Mouse (Mus musculus): ENCODE data around the gene Dlgap4. TPM values are rescaled to one million over a fixed set of nuclear protein-coding genes. Genes with fewer than 3 reads are reported as not detected.
A peak's percentile ranks its signal among the peaks of the same experiment; 100 is the strongest.

Gene Dlgap4
- polyA plus RNA-seq, 1 experiment from 2014 or later, result 96.6 TPM

DNA sequence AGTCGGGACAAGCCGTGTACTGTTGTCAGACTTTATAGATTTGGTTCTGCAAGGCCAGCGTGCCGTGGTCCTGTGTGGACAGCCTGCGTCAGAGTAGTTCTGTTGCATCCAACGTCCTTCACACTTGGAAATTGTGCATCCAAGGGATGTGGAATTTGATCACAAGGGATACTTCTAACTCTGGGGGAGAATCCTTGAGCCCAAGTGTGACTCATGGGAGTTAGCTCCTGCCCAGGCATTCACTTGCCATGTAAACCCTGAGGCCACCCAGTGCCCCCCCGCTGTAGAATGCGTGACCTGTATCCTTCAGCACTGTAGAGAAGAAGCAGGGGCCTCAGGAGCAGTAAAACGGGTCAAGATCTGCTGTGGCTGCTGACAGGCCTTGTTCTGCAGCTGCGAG is 44.7 kb downstream of the Dlgap4 start:
- H3K9ac ChIP-seq, result no peak overlapping the region
- H3K4me2 ChIP-seq (replicated peaks), result no peak overlapping the region
- no peak for ATAC-seq (ENCODE audit: insufficient number of reproducible peaks, low FRiP score, low TSS enrichment, low read depth)
- no peaks in the 10 kb centered on the region; the same call in 1 of the 2 replicates for H3K27me3 ChIP-seq
- 86% methylated on average over 10 of the region's 10 CpGs for whole genome bisulfite sequencing
- no peaks in the 10 kb centered on the region for H3K9me3 ChIP-seq (replicated peaks)
- no peaks in the 10 kb centered on the region for H3K36me3 ChIP-seq
- no peak overlapping the region for H3K27ac ChIP-seq (replicated peaks)
- H3K4me1 ChIP-seq, result no peaks in the 10 kb centered on the region
- H3K4me3 ChIP-seq (replicated peaks), result no peak overlapping the region

DNA sequence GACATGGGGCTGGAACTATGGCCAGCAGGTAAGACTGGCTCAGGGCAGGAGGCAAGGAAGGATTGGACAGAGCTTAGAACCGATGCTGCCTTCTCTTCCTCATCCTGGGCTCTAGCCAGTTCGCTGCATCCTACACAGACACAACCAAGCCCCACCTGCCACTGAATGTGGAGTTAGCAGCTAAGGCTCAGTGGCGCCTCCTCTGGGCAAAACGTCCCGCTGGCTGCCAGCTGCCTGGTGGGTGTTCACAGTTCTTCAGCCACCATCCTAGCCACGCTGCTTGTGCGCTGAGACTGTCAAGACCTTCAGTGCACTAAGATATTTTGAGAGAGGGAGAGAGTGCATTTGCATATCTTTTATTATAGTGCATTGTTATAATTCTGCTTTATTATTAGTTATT is 45.2 kb downstream of the Dlgap4 start:
- no peak overlapping the region for H3K4me3 ChIP-seq (replicated peaks)
- no peak overlapping the region for H3K9ac ChIP-seq
- H3K36me3 ChIP-seq, result no peaks in the 10 kb centered on the region
- 59% methylated on average over 7 of the region's 7 CpGs for WGBS
- ATAC-seq (ENCODE audit: insufficient number of reproducible peaks, low FRiP score, low TSS enrichment, low read depth), result no peak
- H3K27me3 ChIP-seq, result no peaks in the 10 kb centered on the region; the same call in 1 of the 2 replicates
- no peak overlapping the region for H3K4me2 ChIP-seq (replicated peaks)
- no peaks in the 10 kb centered on the region for H3K4me1 ChIP-seq
- no peaks in the 10 kb centered on the region for H3K9me3 ChIP-seq (replicated peaks)
- H3K27ac ChIP-seq (replicated peaks), result no peak overlapping the region

DNA sequence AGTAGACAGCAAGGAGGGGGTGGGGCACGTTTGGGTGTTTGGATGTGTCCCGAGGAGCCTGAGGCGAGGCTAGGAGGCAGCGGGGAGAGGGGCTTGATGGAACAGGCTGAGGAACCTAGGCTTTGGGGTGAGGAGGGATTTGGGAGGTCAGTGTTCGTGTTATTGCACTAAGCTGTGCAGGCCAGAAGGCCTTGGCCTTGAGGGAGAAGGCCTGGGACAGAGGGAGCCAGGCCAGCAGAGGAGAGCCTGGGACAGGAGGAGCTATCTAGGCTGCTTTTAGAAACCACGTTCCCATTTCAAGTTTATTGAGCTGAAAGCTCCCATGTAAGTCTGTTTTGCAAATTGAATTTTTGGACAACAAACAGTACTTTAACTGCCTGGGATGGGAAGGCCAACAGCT is 46.5 kb downstream of the Dlgap4 start:
- H3K27ac ChIP-seq (replicated peaks), result no peak overlapping the region
- H3K4me1 ChIP-seq, result no peaks in the 10 kb centered on the region; the same call in 1 of the 2 replicates
- WGBS, result 73% methylated on average over 6 of the region's 6 CpGs
- H3K36me3 ChIP-seq, result no peaks in the 10 kb centered on the region
- no peak for ATAC-seq (ENCODE audit: insufficient number of reproducible peaks, low FRiP score, low TSS enrichment, low read depth)
- no peaks in the 10 kb centered on the region; the same call in 1 of the 2 replicates for H3K27me3 ChIP-seq
- H3K4me2 ChIP-seq (replicated peaks), result no peak overlapping the region
- no peak overlapping the region for H3K4me3 ChIP-seq (replicated peaks)
- H3K9ac ChIP-seq, result no peak overlapping the region
- H3K9me3 ChIP-seq (replicated peaks), result no peaks in the 10 kb centered on the region

DNA sequence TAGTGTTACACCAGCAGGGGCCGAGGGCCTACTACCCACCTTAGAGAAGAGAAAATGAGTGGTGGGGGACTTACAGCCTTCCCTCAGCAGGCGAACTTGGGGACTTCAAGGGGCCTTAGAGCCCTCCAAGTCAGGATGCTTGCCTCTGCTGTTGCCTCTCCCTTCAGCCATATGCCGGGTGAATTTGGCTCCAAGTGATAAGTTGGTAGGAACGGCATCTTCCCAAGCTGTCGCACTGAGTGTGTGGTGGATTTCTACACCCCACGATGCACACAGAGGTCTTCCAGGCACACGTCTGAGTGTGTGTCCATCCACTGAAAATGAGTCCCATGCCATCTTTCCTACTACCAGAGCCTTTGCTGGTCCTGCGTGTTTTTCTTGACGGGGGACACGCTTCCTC is 49.7 kb downstream of the Dlgap4 start:
- Histone ChIP-seq H3K4me3 (replicated peaks) (no peak overlapping the region), H3K36me3 (no peaks in the 10 kb centered on the region), H3K4me2 (replicated peaks) (no peak overlapping the region), H3K27ac (replicated peaks) (no peak overlapping the region), H3K9ac (no peak overlapping the region), H3K27me3 (no peaks in the 10 kb centered on the region), H3K9me3 (replicated peaks) (no peaks in the 10 kb centered on the region), H3K4me1 (peaks cover 7% of the 10 kb centered on the region; the same call in 1 of the 2 replicates)
- ATAC-seq (ENCODE audit: insufficient number of reproducible peaks, low FRiP score, low TSS enrichment, low read depth), result no peak
- WGBS, result 81% methylated on average over 10 of the region's 10 CpGs

DNA sequence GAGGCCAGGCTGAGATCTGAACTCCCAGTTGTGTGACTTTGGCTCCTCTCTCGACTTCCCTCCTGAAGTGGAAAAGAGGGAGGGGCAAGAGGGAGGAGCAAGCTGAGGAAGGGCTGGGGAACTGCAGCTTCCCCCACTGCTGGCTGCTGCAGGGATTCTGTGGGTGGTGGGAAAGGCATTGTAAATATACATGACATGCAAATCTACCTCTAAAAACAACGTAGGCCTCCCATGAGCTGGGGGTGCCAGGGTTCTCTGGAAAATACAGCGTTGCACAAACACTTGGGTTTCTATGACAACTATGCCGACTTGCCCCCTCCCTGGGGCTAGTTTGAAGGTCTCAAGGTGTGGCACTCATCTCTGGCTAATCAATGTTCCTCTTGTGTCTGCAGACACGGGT is 50.9 kb downstream of the Dlgap4 start:
- H3K27me3 ChIP-seq, result no peaks in the 10 kb centered on the region
- H3K4me1 ChIP-seq, result peaks cover 7% of the 10 kb centered on the region; the same call in 1 of the 2 replicates
- H3K9me3 ChIP-seq (replicated peaks), result no peaks in the 10 kb centered on the region
- H3K4me2 ChIP-seq (replicated peaks), result no peak overlapping the region
- H3K27ac ChIP-seq (replicated peaks), result no peak overlapping the region
- no peak overlapping the region for H3K4me3 ChIP-seq (replicated peaks)
- H3K9ac ChIP-seq, result no peak overlapping the region
- ATAC-seq (ENCODE audit: insufficient number of reproducible peaks, low FRiP score, low TSS enrichment, low read depth), result no peak
- no peaks in the 10 kb centered on the region for H3K36me3 ChIP-seq
- 18% methylated on average over 5 of the region's 5 CpGs for WGBS

DNA sequence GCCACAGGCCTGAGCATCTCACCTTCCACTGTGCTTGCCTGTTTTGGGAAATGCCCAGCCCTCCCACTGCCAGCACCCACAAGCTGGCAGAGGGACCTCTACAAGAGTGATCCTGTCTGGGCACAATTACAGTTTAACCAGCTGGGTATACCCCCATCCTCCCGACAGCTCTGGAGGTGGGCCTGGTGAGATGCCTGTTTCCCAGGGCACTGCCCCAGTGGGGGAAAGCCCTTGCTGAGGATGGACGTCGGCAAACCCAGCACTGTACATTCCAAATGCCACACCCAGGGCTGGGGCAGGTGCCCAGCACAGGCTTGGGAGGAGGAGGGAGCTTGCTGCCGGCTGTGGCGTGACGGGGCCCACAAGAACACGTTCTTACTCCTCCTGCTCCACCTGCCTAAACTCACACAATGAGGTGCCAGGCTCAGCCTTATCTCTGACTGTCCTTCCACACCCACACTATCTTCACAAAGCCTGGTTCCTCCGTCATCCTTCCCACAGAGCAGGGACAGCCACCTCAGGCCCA is 51.6 kb downstream of the Dlgap4 start:
- Histone ChIP-seq H3K27me3 (no peaks in the 10 kb centered on the region), H3K4me3 (replicated peaks) (no peak overlapping the region), H3K9ac (no peak overlapping the region), H3K4me1 (peaks cover 7% of the 10 kb centered on the region; the same call in 1 of the 2 replicates), H3K27ac (replicated peaks) (no peak overlapping the region), H3K4me2 (replicated peaks) (no peak overlapping the region), H3K9me3 (replicated peaks) (no peaks in the 10 kb centered on the region), H3K36me3 (no peaks in the 10 kb centered on the region)
- ATAC-seq (ENCODE audit: insufficient number of reproducible peaks, low FRiP score, low TSS enrichment, low read depth), result no peak
- WGBS, result 59% methylated on average over 8 of the region's 8 CpGs

DNA sequence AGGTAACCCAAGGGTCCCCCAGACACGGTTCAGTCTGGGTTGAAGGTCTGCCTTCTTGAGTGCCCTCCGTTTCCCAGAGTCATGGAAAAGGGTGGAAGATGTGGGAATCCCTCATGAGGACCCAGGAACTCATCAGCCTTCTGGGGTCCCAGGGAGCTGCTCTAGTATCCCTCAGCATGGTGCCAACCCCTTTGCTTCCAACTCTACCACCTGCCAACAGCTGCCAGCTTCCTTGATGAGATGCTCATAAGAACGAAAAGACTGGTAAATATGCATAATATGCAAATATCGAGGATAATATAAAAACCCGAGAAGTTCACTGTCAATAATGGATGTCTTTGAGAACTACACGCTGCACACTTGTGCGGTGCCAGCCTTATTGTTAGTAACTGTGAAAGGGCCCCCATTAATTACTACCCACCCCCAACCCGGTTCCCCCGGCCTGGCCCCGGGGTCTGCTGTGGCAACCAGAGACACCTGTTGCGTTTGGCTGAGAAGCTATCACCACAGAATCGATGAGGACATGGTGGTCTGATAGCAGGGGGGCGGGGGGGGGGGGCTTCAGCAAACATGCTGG is 52.2 kb downstream of the Dlgap4 start:
- no peak overlapping the region for H3K4me3 ChIP-seq (replicated peaks)
- no peak for ATAC-seq (ENCODE audit: insufficient number of reproducible peaks, low FRiP score, low TSS enrichment, low read depth)
- H3K4me1 ChIP-seq, result peaks cover 7% of the 10 kb centered on the region; the same call in 1 of the 2 replicates
- 72% methylated on average over 13 of the region's 13 CpGs for WGBS
- H3K9me3 ChIP-seq (replicated peaks), result no peaks in the 10 kb centered on the region
- H3K4me2 ChIP-seq (replicated peaks), result no peak overlapping the region
- no peaks in the 10 kb centered on the region for H3K27me3 ChIP-seq
- H3K36me3 ChIP-seq, result no peaks in the 10 kb centered on the region
- no peak overlapping the region for H3K9ac ChIP-seq
- H3K27ac ChIP-seq (replicated peaks), result no peak overlapping the region

DNA sequence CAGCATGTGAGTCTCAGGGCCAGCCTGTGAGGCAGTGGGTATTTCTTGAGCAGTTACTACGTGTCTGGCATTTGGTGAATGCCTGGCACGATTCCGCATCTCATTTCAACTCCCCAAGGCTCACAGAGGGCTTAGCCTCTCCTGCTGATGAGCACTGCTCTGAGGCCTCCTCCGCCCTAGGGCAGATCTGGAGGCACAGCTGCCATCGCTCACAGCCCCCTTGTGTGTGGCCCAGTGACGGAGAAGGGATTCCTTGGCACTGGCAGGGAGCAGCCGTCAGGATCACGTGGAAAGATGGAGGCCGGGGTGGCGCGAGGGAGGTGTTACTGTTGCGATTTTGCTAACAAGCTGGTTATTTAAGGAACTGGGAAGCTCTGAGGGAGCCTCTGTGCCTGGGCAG is 52.7 kb downstream of the Dlgap4 start:
- Histone ChIP-seq H3K27ac (replicated peaks) (no peak overlapping the region), H3K4me1 (peaks cover 7% of the 10 kb centered on the region; the same call in 1 of the 2 replicates), H3K9me3 (replicated peaks) (no peaks in the 10 kb centered on the region), H3K4me2 (replicated peaks) (no peak overlapping the region), H3K36me3 (no peaks in the 10 kb centered on the region), H3K9ac (no peak overlapping the region), H3K27me3 (no peaks in the 10 kb centered on the region), H3K4me3 (replicated peaks) (no peak overlapping the region)
- 0 out of 2 replicates have a peak, but pooled peaks have one; percentile 47 for ATAC-seq (ENCODE audit: insufficient number of reproducible peaks, low FRiP score, low TSS enrichment, low read depth)
- WGBS, result 26% methylated on average over 12 of the region's 12 CpGs

DNA sequence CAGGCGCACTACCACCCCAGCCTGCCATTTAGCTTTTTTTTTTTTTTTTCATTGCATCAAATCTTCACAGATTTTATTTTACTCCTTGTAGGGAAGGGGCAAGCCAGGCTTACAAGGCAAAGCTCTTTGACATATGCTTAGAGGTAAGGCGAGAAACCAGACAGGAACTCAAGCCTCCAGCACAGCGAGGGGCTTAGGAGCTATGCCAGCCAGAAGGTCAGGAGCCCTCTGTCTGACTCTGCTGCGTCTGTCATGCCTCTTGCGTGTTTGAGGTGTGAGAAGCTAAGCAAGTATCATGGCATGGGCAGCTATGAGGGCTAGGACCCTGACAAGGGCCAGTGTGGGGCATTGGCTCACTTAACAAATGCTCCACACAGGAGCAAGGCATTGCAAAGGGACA is 53.8 kb downstream of the Dlgap4 start:
- ATAC-seq (ENCODE audit: insufficient number of reproducible peaks, low FRiP score, low TSS enrichment, low read depth), result no peak
- Histone ChIP-seq H3K27me3 (no peaks in the 10 kb centered on the region), H3K4me2 (replicated peaks) (no peak overlapping the region), H3K4me1 (peaks cover 7% of the 10 kb centered on the region; the same call in 1 of the 2 replicates), H3K36me3 (no peaks in the 10 kb centered on the region), H3K9ac (no peak overlapping the region), H3K27ac (replicated peaks) (no peak overlapping the region), H3K4me3 (replicated peaks) (no peak overlapping the region), H3K9me3 (replicated peaks) (no peaks in the 10 kb centered on the region)
- 72% methylated on average over 5 of the region's 5 CpGs for WGBS

DNA sequence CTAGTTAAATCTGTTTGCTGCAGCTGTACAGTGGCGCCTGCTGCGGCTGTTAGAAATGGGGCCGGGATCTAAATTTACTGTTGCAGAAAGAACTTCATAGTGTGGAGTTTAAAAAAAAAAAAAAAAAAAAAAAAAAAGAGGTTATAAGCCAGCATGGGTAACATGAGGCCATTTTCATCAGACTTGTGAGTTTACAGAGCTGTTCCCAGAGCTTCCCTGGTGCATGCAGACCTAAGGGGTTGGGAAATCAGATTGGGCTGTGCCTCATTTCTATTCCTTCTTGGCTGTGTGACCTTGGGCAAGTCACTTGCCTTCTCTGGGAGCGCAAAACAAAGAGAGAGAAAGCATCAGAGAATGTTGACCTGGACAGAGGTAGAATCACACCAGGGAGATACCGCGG is 55.1 kb downstream of the Dlgap4 start:
- H3K9me3 ChIP-seq (replicated peaks), result no peaks in the 10 kb centered on the region
- H3K4me2 ChIP-seq (replicated peaks), result no peak overlapping the region
- no peak overlapping the region for H3K4me3 ChIP-seq (replicated peaks)
- no peaks in the 10 kb centered on the region for H3K27me3 ChIP-seq
- peaks cover 7% of the 10 kb centered on the region; the same call in 1 of the 2 replicates for H3K4me1 ChIP-seq
- no peak for ATAC-seq (ENCODE audit: insufficient number of reproducible peaks, low FRiP score, low TSS enrichment, low read depth)
- no peak overlapping the region for H3K9ac ChIP-seq
- H3K27ac ChIP-seq (replicated peaks), result no peak overlapping the region
- H3K36me3 ChIP-seq, result no peaks in the 10 kb centered on the region
- 90% methylated on average over 6 of the region's 6 CpGs for WGBS

DNA sequence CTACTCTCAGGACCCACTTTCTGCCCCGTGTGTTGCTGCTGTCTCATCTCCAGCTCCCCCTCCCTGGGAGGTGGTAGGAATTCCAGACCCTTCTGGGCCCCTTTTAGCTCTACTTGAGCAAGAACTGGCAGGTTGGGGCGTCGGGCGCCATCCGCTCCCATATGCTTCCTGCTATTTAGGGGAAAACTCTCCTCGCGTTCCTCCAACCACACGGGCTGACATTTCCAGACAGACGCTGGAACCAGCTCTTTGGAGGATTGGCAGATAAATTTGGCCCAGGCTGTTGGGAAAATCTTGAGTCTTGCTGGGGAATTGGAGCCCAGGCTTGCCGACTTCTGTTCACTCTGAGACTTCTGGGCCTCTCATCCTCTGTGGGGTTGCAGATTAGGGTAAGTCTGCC is 59.8 kb downstream of the Dlgap4 start:
- no peak overlapping the region for H3K9ac ChIP-seq
- WGBS, result 56% methylated on average over 10 of the region's 10 CpGs
- no peak for ATAC-seq (ENCODE audit: insufficient number of reproducible peaks, low FRiP score, low TSS enrichment, low read depth)

More for the DNA sequence above, 59.8 kb downstream of the Dlgap4 start:
- no peaks in the 10 kb centered on the region for H3K4me1 ChIP-seq
- H3K4me2 ChIP-seq (replicated peaks), result no peak overlapping the region
- H3K4me3 ChIP-seq (replicated peaks), result no peak overlapping the region
- H3K27ac ChIP-seq (replicated peaks), result no peak overlapping the region
- no peaks in the 10 kb centered on the region for H3K9me3 ChIP-seq (replicated peaks)
- no peaks in the 10 kb centered on the region for H3K27me3 ChIP-seq
- H3K36me3 ChIP-seq, result no peaks in the 10 kb centered on the region
